Mouse (Mus musculus): ENCODE measurements around the gene Rnasek. TPM values are rescaled to one million over a fixed set of nuclear protein-coding genes. Genes with fewer than 3 reads are reported as not detected.

Rnasek gene
- polyA plus RNA-seq, 1 experiment = 485 TPM

DNA sequence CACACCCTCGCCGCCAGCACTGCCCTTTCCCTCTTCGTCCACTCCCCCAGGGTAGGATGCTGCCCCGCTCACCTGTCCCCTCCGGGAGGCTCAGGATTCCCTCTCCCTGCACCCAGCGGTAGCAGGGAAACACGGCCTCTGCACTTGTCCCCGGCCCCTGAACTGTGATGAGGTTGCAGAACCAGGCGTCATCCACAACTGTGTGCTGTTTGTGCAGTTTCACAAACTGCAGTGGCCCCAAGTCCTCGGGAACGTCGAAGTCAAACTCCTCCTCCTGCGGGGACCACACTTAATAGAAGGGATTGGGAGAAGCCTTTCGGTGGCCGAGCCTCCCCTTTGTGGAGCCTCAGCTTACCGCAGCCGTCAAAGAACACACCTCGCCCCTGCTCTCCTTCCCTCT, 14.7 kb upstream of the Rnasek start:
- TF ChIP-seq POLR2A (IDR thresholded peaks at IDR 0.05; ENCODE audit: low read depth, low read length) = no peak
- TF ChIP-seq CTCF (conservative IDR thresholded peaks at IDR 0.05; ENCODE audit: insufficient read depth, insufficient read length, low read depth, low read length) = no peak
- no peak for DNase-seq
- WGBS = 13% methylated on average over 18 of the region's 18 CpGs
- H3K36me3 ChIP-seq (ENCODE audit: control insufficient read depth, insufficient read depth, low read length) = no peaks in the 10 kb centered on the region
- H3K4me1 ChIP-seq (ENCODE audit: control insufficient read depth, insufficient read depth, low read length) = peaks cover 4% of the 10 kb centered on the region; the same call in 1 of the 2 replicates
- no peaks in the 10 kb centered on the region for H3K27me3 ChIP-seq (replicated peaks; ENCODE audit: control insufficient read depth, insufficient read depth, low read length)
- peak overlapping the region; percentile 41 for H3K4me3 ChIP-seq (ENCODE audit: insufficient read depth, low read depth, low read length)
- H3K27ac ChIP-seq (ENCODE audit: insufficient read depth, low read depth, low read length) = no peak overlapping the region

DNA sequence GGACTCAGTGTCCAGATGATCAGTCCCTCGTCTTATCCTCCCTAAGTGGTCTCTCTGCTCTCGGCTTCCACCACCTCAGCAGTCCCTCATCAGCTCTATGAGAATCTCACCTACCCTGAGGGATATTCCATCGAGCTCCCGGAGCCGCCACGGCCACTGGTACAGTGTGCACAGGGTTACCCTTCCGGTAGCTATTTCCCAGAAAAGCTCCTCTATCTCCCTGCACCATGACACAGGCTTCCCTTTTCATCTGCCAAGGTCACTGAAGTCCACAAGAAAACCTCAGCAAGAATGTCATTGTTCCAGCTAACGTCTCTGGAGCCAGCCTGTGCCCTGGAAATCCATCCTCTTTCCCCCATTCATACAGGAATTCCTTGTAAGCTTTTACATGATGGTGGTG, 12.2 kb upstream of the Rnasek start:
- 78% methylated on average over 8 of the region's 8 CpGs for WGBS

DNA sequence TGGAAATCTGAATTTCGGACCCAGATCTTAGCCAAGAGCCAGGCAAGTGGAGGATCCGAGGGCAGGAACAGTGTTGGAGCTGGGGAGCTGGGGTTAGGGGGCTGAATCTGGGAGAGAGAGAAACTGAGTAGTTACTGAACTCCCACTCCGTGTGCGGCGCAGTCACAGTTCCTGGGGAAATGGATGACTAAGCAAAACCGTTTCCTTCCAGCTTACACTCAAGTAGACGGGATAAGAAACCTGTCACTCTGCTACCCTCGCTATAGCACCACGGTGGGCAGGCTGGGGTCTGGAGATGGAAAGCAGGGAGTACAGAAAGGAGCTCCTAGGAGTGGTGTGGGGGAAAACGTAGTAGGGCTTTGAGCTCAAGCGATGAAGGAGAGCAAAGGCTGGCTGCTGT, 10.5 kb upstream of the Rnasek start:
- no peak overlapping the region for H3K27ac ChIP-seq (ENCODE audit: insufficient read depth, low read depth, low read length)
- H3K36me3 ChIP-seq (ENCODE audit: control insufficient read depth, insufficient read depth, low read length) = no peaks in the 10 kb centered on the region
- H3K4me1 ChIP-seq (ENCODE audit: control insufficient read depth, insufficient read depth, low read length) = peaks cover 4% of the 10 kb centered on the region; the same call in 1 of the 2 replicates
- WGBS = 62% methylated on average over 11 of the region's 11 CpGs
- DNase-seq = no peak
- H3K27me3 ChIP-seq (replicated peaks; ENCODE audit: control insufficient read depth, insufficient read depth, low read length) = no peaks in the 10 kb centered on the region
- H3K4me3 ChIP-seq (ENCODE audit: insufficient read depth, low read depth, low read length) = no peak overlapping the region
- TF ChIP-seq CTCF (conservative IDR thresholded peaks at IDR 0.05; ENCODE audit: insufficient read depth, insufficient read length, low read depth, low read length) (no peak), POLR2A (IDR thresholded peaks at IDR 0.05; ENCODE audit: low read depth, low read length) (no peak)

More for the DNA sequence above, 12.2 kb upstream of the Rnasek start:
- no peak for TF ChIP-seq POLR2A (IDR thresholded peaks at IDR 0.05; ENCODE audit: low read depth, low read length)
- TF ChIP-seq CTCF (conservative IDR thresholded peaks at IDR 0.05; ENCODE audit: insufficient read depth, insufficient read length, low read depth, low read length) = no peak
- Histone ChIP-seq H3K36me3 (ENCODE audit: control insufficient read depth, insufficient read depth, low read length) (no peaks in the 10 kb centered on the region), H3K4me3 (ENCODE audit: insufficient read depth, low read depth, low read length) (no peak overlapping the region), H3K27me3 (replicated peaks; ENCODE audit: control insufficient read depth, insufficient read depth, low read length) (no peaks in the 10 kb centered on the region), H3K27ac (ENCODE audit: insufficient read depth, low read depth, low read length) (no peak overlapping the region), H3K4me1 (ENCODE audit: control insufficient read depth, insufficient read depth, low read length) (peaks cover 4% of the 10 kb centered on the region; the same call in 1 of the 2 replicates)
- DNase-seq = no peak

DNA sequence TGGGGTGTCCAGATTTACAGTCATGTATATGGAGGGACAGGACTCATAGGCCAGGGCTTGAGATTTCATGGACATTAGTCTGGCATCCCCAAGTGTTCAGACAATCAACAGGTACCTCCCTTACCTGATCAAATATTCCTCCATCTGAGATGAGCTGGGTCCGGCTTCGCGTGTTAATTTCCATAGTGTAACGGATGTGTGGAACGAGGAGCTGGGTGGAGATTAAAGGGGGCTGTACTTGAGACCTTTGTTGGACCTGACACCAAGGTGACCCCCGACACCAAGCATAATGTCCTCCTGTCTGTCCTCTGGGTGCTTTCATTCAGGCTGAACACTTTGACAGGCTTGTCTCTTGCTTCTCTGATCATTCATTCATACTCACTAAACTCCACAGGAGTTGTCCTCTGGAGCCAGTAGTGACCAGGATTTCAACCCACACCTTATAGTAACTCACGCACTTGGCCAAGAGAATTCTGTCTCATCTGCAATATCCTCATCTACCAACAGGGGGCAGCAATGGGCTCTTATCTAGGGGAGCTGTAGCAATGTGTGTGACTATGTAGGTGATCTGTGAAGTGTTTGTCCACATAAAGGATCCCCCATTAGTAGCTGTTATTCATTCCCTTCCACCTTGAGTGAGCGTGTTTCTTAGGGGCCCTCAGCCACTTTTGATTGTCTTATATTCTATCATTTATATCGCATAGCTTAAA, 7.6 kb upstream of the Rnasek start:
- H3K4me1 ChIP-seq (ENCODE audit: control insufficient read depth, insufficient read depth, low read length) = no peaks in the 10 kb centered on the region; the same call in 1 of the 2 replicates
- 50% methylated on average over 9 of the region's 9 CpGs for WGBS
- no peaks in the 10 kb centered on the region for H3K27me3 ChIP-seq (replicated peaks; ENCODE audit: control insufficient read depth, insufficient read depth, low read length)
- no peaks in the 10 kb centered on the region for H3K36me3 ChIP-seq (ENCODE audit: control insufficient read depth, insufficient read depth, low read length)
- H3K27ac ChIP-seq (ENCODE audit: insufficient read depth, low read depth, low read length) = no peak overlapping the region
- TF ChIP-seq CTCF (conservative IDR thresholded peaks at IDR 0.05; ENCODE audit: insufficient read depth, insufficient read length, low read depth, low read length) (peak; percentile 57), POLR2A (IDR thresholded peaks at IDR 0.05; ENCODE audit: low read depth, low read length) (no peak)
- peak; percentile 74 for DNase-seq
- no peak overlapping the region for H3K4me3 ChIP-seq (ENCODE audit: insufficient read depth, low read depth, low read length)

DNA sequence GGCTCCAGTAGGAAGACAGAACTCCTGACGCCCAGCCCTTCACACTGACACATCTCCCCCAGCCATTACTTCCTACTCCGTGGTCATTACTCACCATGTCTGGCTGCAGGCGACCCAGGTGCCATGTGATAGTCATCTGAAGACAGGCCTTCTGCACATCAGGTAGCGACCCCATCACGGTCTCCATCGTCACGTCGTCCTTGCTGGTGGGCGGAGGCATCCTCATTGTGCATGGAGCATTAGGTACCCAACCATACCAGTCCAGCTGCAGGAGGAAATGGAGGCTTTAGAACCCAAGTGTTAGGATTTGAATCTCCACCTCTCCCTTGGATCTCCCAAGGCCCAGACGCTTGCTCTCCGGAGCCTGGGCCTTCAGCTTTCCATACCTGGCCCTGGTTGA, 2.9 kb upstream of the Rnasek start:
- DNase-seq = no peak
- no peak overlapping the region for H3K27ac ChIP-seq (ENCODE audit: insufficient read depth, low read depth, low read length)
- H3K4me3 ChIP-seq (ENCODE audit: insufficient read depth, low read depth, low read length) = no peak overlapping the region
- H3K27me3 ChIP-seq (replicated peaks; ENCODE audit: control insufficient read depth, insufficient read depth, low read length) = no peaks in the 10 kb centered on the region
- WGBS = 75% methylated on average over 11 of the region's 11 CpGs
- H3K36me3 ChIP-seq (ENCODE audit: control insufficient read depth, insufficient read depth, low read length) = no peaks in the 10 kb centered on the region; the same call in 1 of the 2 replicates
- TF ChIP-seq CTCF (conservative IDR thresholded peaks at IDR 0.05; ENCODE audit: insufficient read depth, insufficient read length, low read depth, low read length) (no peak), POLR2A (IDR thresholded peaks at IDR 0.05; ENCODE audit: low read depth, low read length) (no peak)
- peaks cover 3% of the 10 kb centered on the region; the same call in 1 of the 2 replicates for H3K4me1 ChIP-seq (ENCODE audit: control insufficient read depth, insufficient read depth, low read length)

DNA sequence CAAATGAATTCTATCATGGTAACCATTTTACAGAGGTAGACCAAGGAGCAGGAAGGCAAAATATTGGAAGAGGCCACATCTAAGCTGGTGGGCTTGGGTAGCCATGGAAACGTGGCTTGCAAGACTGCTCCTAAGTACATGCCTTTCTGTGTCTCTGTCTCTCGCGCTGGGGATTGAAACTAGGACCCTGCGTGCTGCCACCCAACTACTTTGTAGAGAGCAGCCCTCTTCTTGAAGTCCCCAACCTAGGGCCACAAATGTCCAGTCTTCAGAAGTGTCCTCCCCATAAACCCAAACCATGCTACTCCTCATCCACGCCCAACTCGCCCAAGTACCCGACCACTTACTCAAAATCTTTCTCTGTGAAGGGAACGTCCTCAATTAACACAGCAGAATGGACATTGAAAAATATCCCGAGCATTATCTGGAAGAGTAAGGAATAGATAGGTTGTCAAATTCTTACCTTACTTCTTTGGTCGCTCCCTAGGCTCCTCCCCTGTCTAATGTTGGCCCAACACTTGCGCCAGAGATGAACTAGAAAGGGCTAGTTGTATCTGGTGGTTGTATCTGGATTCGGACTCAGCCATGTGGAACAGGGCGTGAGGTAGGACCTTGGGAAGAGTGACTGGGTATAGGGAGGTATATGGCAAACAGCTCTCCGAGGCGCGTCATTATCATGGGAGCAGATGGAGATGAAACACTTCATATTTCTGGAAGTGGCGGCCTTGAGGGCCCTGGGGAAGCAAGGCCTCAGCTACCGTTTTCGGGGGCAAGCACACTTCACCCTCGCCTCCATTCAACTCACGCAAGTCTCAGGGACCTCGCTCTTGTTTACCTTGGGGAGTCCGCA, 826 bp downstream of the Rnasek start:
- peak overlapping the region; percentile 96 for H3K4me3 ChIP-seq (ENCODE audit: insufficient read depth, low read depth, low read length)
- TF ChIP-seq CTCF (conservative IDR thresholded peaks at IDR 0.05; ENCODE audit: insufficient read depth, insufficient read length, low read depth, low read length) (no peak), POLR2A (IDR thresholded peaks at IDR 0.05; ENCODE audit: low read depth, low read length) (no peak)
- WGBS = 6% methylated on average over 23 of the region's 23 CpGs
- H3K36me3 ChIP-seq (ENCODE audit: control insufficient read depth, insufficient read depth, low read length) = no peaks in the 10 kb centered on the region; the same call in 1 of the 2 replicates
- peak; percentile 64 for DNase-seq
- peaks cover 19% of the 10 kb centered on the region for H3K4me1 ChIP-seq (ENCODE audit: control insufficient read depth, insufficient read depth, low read length)
- H3K27ac ChIP-seq (ENCODE audit: insufficient read depth, low read depth, low read length) = peak overlapping the region; percentile 86
- no peaks in the 10 kb centered on the region for H3K27me3 ChIP-seq (replicated peaks; ENCODE audit: control insufficient read depth, insufficient read depth, low read length)
